Mouse (Mus musculus): Measurements from ENCODE around the gene Adgra3. TPM values are rescaled to one million over a fixed set of nuclear protein-coding genes. Genes with fewer than 3 reads are reported as not detected.

Adgra3 gene
- total and polyA plus RNA-seq, 2 experiments from 2014 or later = 9.1 to 42.1 TPM

DNA sequence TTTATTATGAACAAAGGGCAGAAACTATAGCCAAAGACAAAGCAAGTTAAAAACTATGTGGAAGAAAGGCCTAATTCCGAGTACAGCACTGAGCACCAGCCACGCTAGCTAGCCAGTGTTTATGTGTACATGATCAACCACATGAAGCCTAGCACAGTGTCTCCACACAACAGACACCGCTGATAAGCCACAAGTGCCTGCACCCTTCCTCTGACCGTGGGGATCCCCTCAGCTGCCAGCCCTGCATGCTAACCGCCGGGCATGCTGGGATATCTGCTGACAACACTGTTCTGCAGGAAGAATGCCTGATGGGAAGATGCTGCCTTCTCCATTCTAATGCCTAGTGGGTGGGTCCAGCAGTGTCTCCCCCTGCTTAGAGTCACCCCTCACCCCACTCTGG is 34.7 kb downstream of the Adgra3 start:
- no peak overlapping the region for H3K4me2 ChIP-seq (ENCODE audit: low read depth)
- 87% methylated on average over 6 of the region's 6 CpGs for WGBS
- DNase-seq (no peak), ATAC-seq (no peak)
- H3K9ac ChIP-seq = no peak overlapping the region
- H3K36me3 ChIP-seq (ENCODE audit: insufficient read depth) = peaks cover 6% of the 10 kb centered on the region; the same call in 1 of the 2 replicates
- TF ChIP-seq CTCF (IDR thresholded peaks at IDR 0.05; ENCODE audit: low read depth) = no peak
- no peaks in the 10 kb centered on the region for H3K9me3 ChIP-seq (ENCODE audit: low read length)
- peaks cover 9% of the 10 kb centered on the region for H3K4me1 ChIP-seq (ENCODE audit: insufficient read depth)
- H3K27ac ChIP-seq (ENCODE audit: low read depth, low read length) = no peak overlapping the region
- H3K27me3 ChIP-seq (ENCODE audit: insufficient read depth, low read length) = no peaks in the 10 kb centered on the region
- no peak overlapping the region for H3K4me3 ChIP-seq (ENCODE audit: low read depth, low read length)

DNA sequence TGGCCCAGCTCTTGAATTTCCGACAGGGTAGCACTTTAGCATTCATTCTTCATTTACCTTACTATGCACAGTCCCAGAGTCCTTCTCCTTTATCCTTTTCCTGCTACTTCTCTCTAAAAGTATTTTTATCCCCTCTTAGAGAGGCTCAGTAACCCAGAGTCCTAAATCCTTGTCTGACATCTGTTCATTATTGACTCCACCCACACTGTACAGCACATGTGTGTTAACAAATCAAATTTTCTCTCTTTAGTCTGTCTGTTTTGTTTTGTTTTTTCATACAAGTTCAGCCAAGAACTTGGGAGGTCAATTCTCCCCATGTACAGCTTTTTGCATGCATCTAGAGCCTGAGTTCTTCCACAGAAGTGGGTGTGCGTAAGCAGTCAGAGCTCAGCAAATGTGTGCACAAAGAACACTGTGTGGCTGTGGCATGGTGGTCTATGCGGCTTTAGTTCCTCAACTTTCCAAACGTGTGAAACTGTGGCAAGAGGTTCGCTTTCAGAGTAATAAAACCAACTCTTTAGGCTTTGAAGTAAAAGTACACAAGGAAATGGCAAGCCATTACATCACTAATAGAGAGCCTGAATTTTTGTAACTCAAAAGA is 42.7 kb downstream of the Adgra3 start:
- ATAC-seq (no peak), DNase-seq (no peak)
- no peak overlapping the region for H3K4me3 ChIP-seq (ENCODE audit: low read depth, low read length)
- 64% methylated on average over 5 of the region's 5 CpGs for WGBS
- H3K4me2 ChIP-seq (ENCODE audit: low read depth) = no peak overlapping the region
- H3K27me3 ChIP-seq (ENCODE audit: insufficient read depth, low read length) = no peaks in the 10 kb centered on the region
- TF ChIP-seq CTCF (IDR thresholded peaks at IDR 0.05; ENCODE audit: low read depth) = no peak
- H3K9me3 ChIP-seq (ENCODE audit: low read length) = no peaks in the 10 kb centered on the region
- H3K4me1 ChIP-seq (ENCODE audit: insufficient read depth) = no peaks in the 10 kb centered on the region
- no peak overlapping the region for H3K27ac ChIP-seq (ENCODE audit: low read depth, low read length)
- no peak overlapping the region for H3K9ac ChIP-seq
- H3K36me3 ChIP-seq (ENCODE audit: insufficient read depth) = no peaks in the 10 kb centered on the region

DNA sequence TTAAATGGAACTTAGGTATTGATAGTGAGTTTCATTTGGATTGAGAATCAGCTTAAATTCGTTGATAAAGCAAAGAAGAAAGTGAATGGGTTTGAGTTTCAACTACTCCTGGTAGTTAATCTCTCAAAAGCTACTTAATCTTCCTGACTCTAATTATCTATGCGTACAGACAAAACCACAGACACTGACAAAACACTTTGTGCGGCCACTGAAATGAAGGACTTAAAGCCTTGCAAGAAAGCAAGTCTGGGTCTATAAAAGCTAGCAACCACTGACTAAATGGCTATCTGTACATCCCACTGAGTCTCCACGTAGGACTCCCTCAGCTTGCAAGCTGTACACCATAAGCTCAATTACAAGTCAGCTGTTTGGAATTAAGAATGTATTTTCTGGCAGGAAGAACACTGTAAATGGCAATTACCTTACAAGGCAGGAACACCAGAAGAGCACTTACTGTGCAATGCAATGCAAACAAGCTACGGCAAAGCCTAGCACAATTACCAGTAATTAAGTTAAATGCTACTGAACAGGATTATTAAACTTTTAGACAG is 43.6 kb downstream of the Adgra3 start:
- Histone ChIP-seq H3K4me2 (ENCODE audit: low read depth) (no peak overlapping the region), H3K36me3 (ENCODE audit: insufficient read depth) (no peaks in the 10 kb centered on the region), H3K27ac (ENCODE audit: low read depth, low read length) (no peak overlapping the region), H3K9ac (no peak overlapping the region), H3K4me1 (ENCODE audit: insufficient read depth) (no peaks in the 10 kb centered on the region), H3K27me3 (ENCODE audit: insufficient read depth, low read length) (no peaks in the 10 kb centered on the region), H3K4me3 (ENCODE audit: low read depth, low read length) (no peak overlapping the region), H3K9me3 (ENCODE audit: low read length) (no peaks in the 10 kb centered on the region)
- ATAC-seq = no peak
- DNase-seq = no peak
- WGBS = 12% methylated on average over 5 of the region's 5 CpGs
- TF ChIP-seq CTCF (IDR thresholded peaks at IDR 0.05; ENCODE audit: low read depth) = no peak

DNA sequence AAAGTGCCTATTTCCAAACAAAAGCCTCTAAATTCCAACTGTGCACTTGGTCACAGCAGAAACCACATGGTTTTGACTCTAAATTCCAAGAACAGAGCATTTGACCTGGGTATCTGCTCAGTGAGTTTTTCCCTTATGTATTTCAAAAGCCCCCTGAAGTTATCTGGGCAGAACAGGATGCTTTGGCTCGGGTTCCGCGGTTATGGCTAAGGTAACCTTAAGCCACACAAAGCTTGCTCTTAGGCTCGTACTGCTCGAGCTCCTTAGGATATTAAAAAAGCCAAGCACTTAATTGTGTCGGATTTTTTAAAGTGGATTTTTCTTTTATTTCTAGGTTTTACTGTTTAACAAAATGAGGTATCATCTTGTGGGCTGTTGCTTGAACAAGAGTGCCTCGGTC is 44.1 kb downstream of the Adgra3 start:
- Histone ChIP-seq H3K4me2 (ENCODE audit: low read depth) (no peak overlapping the region), H3K27ac (ENCODE audit: low read depth, low read length) (no peak overlapping the region), H3K4me1 (ENCODE audit: insufficient read depth) (no peaks in the 10 kb centered on the region), H3K9me3 (ENCODE audit: low read length) (no peaks in the 10 kb centered on the region), H3K4me3 (ENCODE audit: low read depth, low read length) (no peak overlapping the region), H3K27me3 (ENCODE audit: insufficient read depth, low read length) (no peaks in the 10 kb centered on the region), H3K9ac (no peak overlapping the region), H3K36me3 (ENCODE audit: insufficient read depth) (no peaks in the 10 kb centered on the region)
- WGBS = 43% methylated on average over 7 of the region's 7 CpGs
- TF ChIP-seq CTCF (IDR thresholded peaks at IDR 0.05; ENCODE audit: low read depth) = no peak
- DNase-seq (no peak), ATAC-seq (no peak)

DNA sequence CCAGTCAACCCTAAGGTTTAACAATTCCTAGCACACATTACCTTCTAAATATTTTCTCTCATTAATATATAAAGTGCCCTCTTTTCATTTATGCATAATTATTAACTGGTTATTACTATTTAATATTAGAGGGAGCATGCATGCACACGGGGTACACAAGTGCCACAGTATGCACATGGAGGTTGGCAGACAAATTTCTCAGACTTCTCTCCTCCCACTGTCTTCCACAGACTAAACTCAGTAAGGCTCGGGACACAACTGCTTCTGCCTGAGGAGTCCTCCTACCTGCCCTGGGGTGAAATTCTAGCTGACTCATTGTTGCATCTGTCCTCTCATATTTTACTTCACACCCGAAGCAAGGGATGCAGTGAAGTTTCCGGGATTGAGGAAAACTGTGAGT is 44.8 kb downstream of the Adgra3 start:
- H3K36me3 ChIP-seq (ENCODE audit: insufficient read depth) = no peaks in the 10 kb centered on the region
- WGBS = 74% methylated on average over 4 of the region's 4 CpGs
- TF ChIP-seq CTCF (IDR thresholded peaks at IDR 0.05; ENCODE audit: low read depth) = no peak

DNA sequence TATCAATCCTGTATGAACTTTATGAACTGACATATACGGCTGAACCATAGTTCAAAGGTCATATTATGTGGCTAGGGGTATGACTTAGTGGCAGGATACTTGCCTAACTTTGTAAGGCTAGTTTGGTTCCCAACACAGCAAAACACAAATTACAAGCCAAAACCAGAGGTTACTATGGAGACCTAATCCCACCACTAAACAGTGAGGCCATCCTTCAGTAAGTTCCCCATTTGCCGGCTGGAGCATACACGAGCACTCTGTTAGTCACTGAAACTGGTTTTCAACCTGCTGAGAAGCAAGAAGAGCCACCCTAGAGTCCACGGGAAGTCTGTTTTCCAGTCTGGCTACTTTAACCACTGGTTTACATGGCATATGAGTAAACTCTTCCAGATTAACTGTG is 50.0 kb downstream of the Adgra3 start:
- no peak for ATAC-seq
- TF ChIP-seq CTCF (IDR thresholded peaks at IDR 0.05; ENCODE audit: low read depth) = no peak
- H3K4me2 ChIP-seq (ENCODE audit: low read depth) = no peak overlapping the region
- no peak overlapping the region for H3K4me3 ChIP-seq (ENCODE audit: low read depth, low read length)
- H3K27ac ChIP-seq (ENCODE audit: low read depth, low read length) = no peak overlapping the region
- no peak overlapping the region for H3K9ac ChIP-seq
- peaks cover 2% of the 10 kb centered on the region; the same call in 1 of the 2 replicates for H3K36me3 ChIP-seq (ENCODE audit: insufficient read depth)
- no peak for DNase-seq
- WGBS = 56% methylated on average over 4 of the region's 4 CpGs
- no peaks in the 10 kb centered on the region for H3K9me3 ChIP-seq (ENCODE audit: low read length)
- no peaks in the 10 kb centered on the region for H3K27me3 ChIP-seq (ENCODE audit: insufficient read depth, low read length)
- no peaks in the 10 kb centered on the region for H3K4me1 ChIP-seq (ENCODE audit: insufficient read depth)

More for the DNA sequence above, 44.8 kb downstream of the Adgra3 start:
- no peak for ATAC-seq
- Histone ChIP-seq H3K9me3 (ENCODE audit: low read length) (no peaks in the 10 kb centered on the region), H3K4me3 (ENCODE audit: low read depth, low read length) (no peak overlapping the region), H3K27me3 (ENCODE audit: insufficient read depth, low read length) (no peaks in the 10 kb centered on the region), H3K4me2 (ENCODE audit: low read depth) (no peak overlapping the region), H3K4me1 (ENCODE audit: insufficient read depth) (no peaks in the 10 kb centered on the region), H3K27ac (ENCODE audit: low read depth, low read length) (no peak overlapping the region), H3K9ac (no peak overlapping the region)
- no peak for DNase-seq

DNA sequence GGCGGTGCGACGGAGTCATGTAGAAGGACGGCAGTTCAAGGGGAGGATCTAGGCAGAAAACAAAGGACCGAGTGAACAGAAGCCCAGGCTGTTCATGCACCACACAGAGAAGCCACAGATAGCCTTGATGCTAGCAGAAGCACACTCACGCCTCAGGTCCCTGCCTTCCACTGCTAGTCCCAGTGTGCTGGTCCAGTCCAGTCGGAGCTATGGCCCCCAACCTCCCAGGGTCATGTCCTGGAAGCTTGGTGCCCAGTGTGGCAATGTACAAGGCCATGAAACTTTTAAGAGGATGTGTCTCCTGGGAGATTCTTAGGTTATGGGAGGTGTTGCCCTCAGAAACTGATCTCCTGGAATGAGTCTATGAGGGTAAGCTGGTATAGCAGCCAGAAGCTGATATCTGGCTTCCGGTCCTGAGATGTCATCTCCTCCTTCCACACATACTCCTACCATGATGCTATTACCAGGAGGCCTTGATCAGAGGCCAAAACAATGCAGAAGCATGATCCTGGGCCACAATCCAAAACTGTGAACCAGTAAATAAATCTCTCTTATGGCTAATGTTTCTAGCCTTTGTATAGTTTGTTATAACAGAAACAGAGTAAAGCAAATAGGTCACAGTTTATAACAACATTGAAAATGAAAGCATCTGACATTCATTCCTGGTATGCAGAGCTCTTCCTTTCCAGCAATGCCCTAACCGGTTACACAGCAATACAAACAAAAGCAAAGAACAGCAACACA is 51.7 kb downstream of the Adgra3 start:
- TF ChIP-seq CTCF (IDR thresholded peaks at IDR 0.05; ENCODE audit: low read depth) = no peak

More for the DNA sequence above, 51.7 kb downstream of the Adgra3 start:
- H3K9ac ChIP-seq = no peak overlapping the region
- ATAC-seq = no peak
- peaks cover 2% of the 10 kb centered on the region; the same call in 1 of the 2 replicates for H3K36me3 ChIP-seq (ENCODE audit: insufficient read depth)
- H3K4me2 ChIP-seq (ENCODE audit: low read depth) = no peak overlapping the region
- H3K4me3 ChIP-seq (ENCODE audit: low read depth, low read length) = no peak overlapping the region
- no peaks in the 10 kb centered on the region for H3K4me1 ChIP-seq (ENCODE audit: insufficient read depth)
- no peak for DNase-seq
- no peaks in the 10 kb centered on the region for H3K9me3 ChIP-seq (ENCODE audit: low read length)
- 82% methylated on average over 9 of the region's 9 CpGs for WGBS
- H3K27ac ChIP-seq (ENCODE audit: low read depth, low read length) = no peak overlapping the region
- no peaks in the 10 kb centered on the region for H3K27me3 ChIP-seq (ENCODE audit: insufficient read depth, low read length)
